In the genomic region with DNA sequence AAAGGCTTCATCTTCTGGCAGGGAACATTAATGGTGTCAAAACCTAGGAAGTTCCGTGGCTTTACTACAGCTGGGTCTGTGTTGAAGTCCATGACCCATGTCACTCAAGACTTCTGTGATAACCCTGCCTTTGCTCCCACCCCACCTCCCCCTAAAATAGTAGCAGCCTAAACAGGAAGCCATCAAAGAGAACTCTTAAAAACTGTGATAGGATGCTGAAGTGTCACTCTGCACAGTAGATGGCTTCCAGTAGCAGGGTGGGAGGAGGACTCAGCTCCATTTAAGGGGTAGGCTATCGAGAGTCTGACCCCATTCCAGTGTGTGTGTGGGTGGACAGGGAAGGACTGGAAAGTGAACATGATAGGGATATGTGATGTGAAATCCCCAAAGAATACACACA, we compare ENCODE assay signal across 15 mouse cellular contexts. TPM values are rescaled to one million over a fixed set of nuclear protein-coding genes. Genes with fewer than 3 reads are reported as not detected.
A peak's percentile ranks its signal among the peaks of the same experiment; 100 is the strongest.
DNase-seq lines count a peak whose midpoint lies in the region; ATAC-seq and TF ChIP-seq lines count a peak whose summit lies in the region.
"Had no signal": no experiment of that assay in that cellular context is flagged by ENCODE, and none has a peak within 500 bp of the region (broad histone marks: within the 10 kb centered on the region; RNA-seq: fewer than 3 reads in every experiment).

No protein-coding gene starts in this region.

- no peaks in the 10 kb centered on the region for H3K27me3 ChIP-seq in thymus, adult 2 months (ENCODE audit: control insufficient read depth, insufficient read depth, low read length)
- no peaks in the 10 kb centered on the region for H3K27me3 ChIP-seq in hindbrain, embryonic 12.5 days
- H3K27me3 ChIP-seq: liver, embryonic 15.5 days had no signal

- H3K36me3 ChIP-seq in thymus, adult 2 months (ENCODE audit: control insufficient read depth, insufficient read depth, low read length), result no peaks in the 10 kb centered on the region
- no peaks in the 10 kb centered on the region for H3K36me3 ChIP-seq in hindbrain, embryonic 12.5 days
- H3K36me3 ChIP-seq: midbrain, embryonic 10.5 days had no signal

- H3K4me1 ChIP-seq in thymus, adult 2 months (replicated peaks; ENCODE audit: control insufficient read depth, insufficient read depth, low read length), result peaks cover 23% of the 10 kb centered on the region
- peaks cover 3% of the 10 kb centered on the region; the same call in 1 of the 2 replicates for H3K4me1 ChIP-seq in hindbrain, embryonic 12.5 days

- intact Hi-C loops in gastrocnemius, adult 2 months (cut with DNase I), result no loop called here
- intact Hi-C loops in gastrocnemius, postnatal 14 days (cut with DNase I; ENCODE audit: low total_unique reads), result no loop called here

- ATAC-seq in common myeloid progenitor, adult 5-6 weeks (replicated peaks; ENCODE audit: low read depth, poor library complexity, severe bottlenecking), result 0 out of 2 replicates have a peak, but pooled peaks have one; percentile 18
- ATAC-seq in hindbrain, embryonic 12.5 days (ENCODE audit: low FRiP score), result no peak
- ATAC-seq: forebrain, postnatal 0 days; hindbrain, embryonic 16.5 days had no signal

- no peak overlapping the region for H3K4me2 ChIP-seq in hindbrain, embryonic 12.5 days (replicated peaks)
- H3K4me2 ChIP-seq: liver, embryonic 15.5 days had no signal

- H3K27ac ChIP-seq in gastrocnemius, adult 2 months, result peak overlapping the region; percentile 66; the same call in 1 of the 2 replicates
- peak overlapping the region; percentile 64; the same call in 1 of the 2 replicates for H3K27ac ChIP-seq in layer of hippocampus, adult 2 months
- peak overlapping the region; percentile 54; the same call in 1 of the 2 replicates for H3K27ac ChIP-seq in thymus, adult 2 months (ENCODE audit: control insufficient read depth, insufficient read depth, low read length)
- H3K27ac ChIP-seq in hindbrain, embryonic 12.5 days, result no peak overlapping the region
- H3K27ac ChIP-seq: liver, embryonic 15.5 days; midbrain, embryonic 10.5 days had no signal

- TF ChIP-seq CTCF in gastrocnemius, adult 2 months (IDR thresholded peaks at IDR 0.05), result no peak
- TF ChIP-seq CTCF in layer of hippocampus, adult 2 months (conservative IDR thresholded peaks at IDR 0.05), result no peak
- TF ChIP-seq CTCF in thymus, adult 2 months (IDR thresholded peaks at IDR 0.05; ENCODE audit: borderline replicate concordance, control insufficient read depth, extremely low read depth, insufficient read depth, low read length, poor library complexity), result no peak

- H3K4me3 ChIP-seq in gastrocnemius, adult 2 months, result no peak overlapping the region
- no peak overlapping the region for H3K4me3 ChIP-seq in layer of hippocampus, adult 2 months
- H3K4me3 ChIP-seq in thymus, adult 2 months (ENCODE audit: control insufficient read depth, insufficient read depth, low read length), result no peak overlapping the region
- H3K4me3 ChIP-seq in hindbrain, embryonic 12.5 days, result no peak overlapping the region
- H3K4me3 ChIP-seq: liver, embryonic 15.5 days; midbrain, embryonic 10.5 days had no signal

- no peak overlapping the region for H3K9ac ChIP-seq in hindbrain, embryonic 12.5 days
- H3K9ac ChIP-seq: forebrain, postnatal 0 days; liver, embryonic 15.5 days had no signal

- DNase-seq in gastrocnemius, adult 2 months, result no peak
- no peak for DNase-seq in gastrocnemius, postnatal 14 days
- DNase-seq in layer of hippocampus, adult 2 months (ENCODE audit: low spot score in 2 of 2), result no peak
- DNase-seq in layer of hippocampus, adult 8-10 months (ENCODE audit: low spot score in 2 of 2), result no peak
- peak; percentile 33 for DNase-seq in thymus, adult 2 months
- DNase-seq in cerebellum, postnatal 4 days (ENCODE audit: low spot score in 2 of 2), result no peak
- DNase-seq: adrenal gland, postnatal 25 days; forebrain, postnatal 0 days; gastrocnemius, postnatal 36 days; left cerebral cortex, postnatal 4 days had no signal

- WGBS in thymus, adult 2 months, result 5% methylated on average over 2 of the region's 2 CpGs
- WGBS in hindbrain, embryonic 12.5 days, result 74% methylated on average over 2 of the region's 2 CpGs

- H3K9me3 ChIP-seq in hindbrain, embryonic 12.5 days (replicated peaks), result no peaks in the 10 kb centered on the region
- H3K9me3 ChIP-seq: liver, embryonic 15.5 days; midbrain, embryonic 10.5 days had no signal

- TF ChIP-seq POLR2A in thymus, adult 2 months (IDR thresholded peaks at IDR 0.05; ENCODE audit: control insufficient read depth, extremely low read depth, insufficient read depth, low read length, poor library complexity), result no peak

RNA-seq across cellular contexts. Expression of a gene that starts 16.9 kb away (rescaled TPM):
- 10 to 100 TPM; 31.9 to 33.4 TPM for total RNA-seq in gastrocnemius, adult 2 months (2021)
- total RNA-seq in gastrocnemius, postnatal 14 days (2021), result 10 to 100 TPM; 23.3 to 25.2 TPM
- total RNA-seq in layer of hippocampus, adult 2 months (2021), result 100 to 1,000 TPM; 416 to 430 TPM
- total RNA-seq in layer of hippocampus, adult 8-10 months (2022), result 100 to 1,000 TPM; 385 to 449 (median 420) TPM
- total RNA-seq in common myeloid progenitor, adult 5-6 weeks (2017), result 41.5 and 42.7 TPM in 2 replicates
- 171 and 197 TPM in 2 replicates for polyA plus RNA-seq in thymus, adult 2 months (2012; rRNA removed)
- 55.6 and 58.7 TPM in 2 replicates for polyA plus RNA-seq in hindbrain, embryonic 12.5 days (2016; fragmentation: Nextera tagmentation; extraction: Ambion mirVana)

RNA-seq across cellular contexts. Expression of a gene that starts 32.0 kb away (rescaled TPM):
- 1 to 10 TPM; 1.2 to 1.6 TPM for total RNA-seq in gastrocnemius, adult 2 months (2021)
- total RNA-seq in gastrocnemius, postnatal 14 days (2021), result 1 to 10 TPM; 2.7 to 3.5 TPM
- total RNA-seq in layer of hippocampus, adult 2 months (2021), result 1 to 10 TPM; 2.8 to 3.7 TPM
- total RNA-seq in layer of hippocampus, adult 8-10 months (2022), result 1 to 10 TPM; 4.5 to 6.3 (median 5.3) TPM
- total RNA-seq in common myeloid progenitor, adult 5-6 weeks (2017), result 29.0 and 42.4 TPM in 2 replicates
- 11.9 and 12.3 TPM in 2 replicates for polyA plus RNA-seq in thymus, adult 2 months (2012; rRNA removed)
- polyA plus RNA-seq in hindbrain, embryonic 12.5 days (2016; fragmentation: Nextera tagmentation; extraction: Ambion mirVana), result 35.1 and 36.5 TPM in 2 replicates
